In the genomic region with DNA sequence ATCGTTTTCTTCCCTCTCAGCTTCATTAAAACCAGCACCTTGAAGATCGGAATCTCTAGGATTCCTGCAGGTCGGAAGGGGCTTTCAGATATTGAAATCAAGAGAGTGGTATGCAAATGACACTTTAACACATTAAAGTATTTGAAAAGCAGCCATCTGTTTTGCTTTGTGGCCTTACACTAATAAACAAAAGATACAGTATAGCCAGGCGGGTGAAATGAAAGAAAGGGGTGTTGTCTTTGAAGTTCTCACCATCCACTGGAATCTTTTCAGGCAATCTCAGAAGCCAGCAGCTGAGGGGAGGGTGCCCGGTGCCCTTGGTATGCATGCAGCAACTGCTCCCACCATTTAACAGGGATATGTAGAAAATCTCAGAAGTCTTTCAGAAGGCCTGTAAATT, we compare ENCODE assay signal across 16 mouse cellular contexts. TPM values are rescaled to one million over a fixed set of nuclear protein-coding genes. Genes with fewer than 3 reads are reported as not detected.
"Had no signal": no experiment of that assay in that cellular context is flagged by ENCODE, and none has a peak within 500 bp of the region (broad histone marks: within the 10 kb centered on the region; RNA-seq: fewer than 3 reads in every experiment).

No protein-coding gene starts in this region.

- ATAC-seq: intestine, postnatal 0 days; liver, postnatal 0 days; midbrain, embryonic 13.5 days had no signal

- H3K27ac ChIP-seq: limb, embryonic 12.5 days; liver, embryonic 13.5 days; lung, embryonic 15.5 days; macrophage; midbrain, embryonic 13.5 days had no signal

- H3K4me3 ChIP-seq: limb, embryonic 12.5 days; liver, embryonic 13.5 days; lung, embryonic 15.5 days; megakaryocyte, embryonic 14.5 days; midbrain, embryonic 13.5 days had no signal

- H3K4me2 ChIP-seq: limb, embryonic 12.5 days; liver, embryonic 13.5 days; lung, embryonic 15.5 days; midbrain, embryonic 13.5 days had no signal

- H3K9ac ChIP-seq: limb, embryonic 12.5 days; liver, embryonic 13.5 days; liver, postnatal 0 days; lung, embryonic 15.5 days; midbrain, embryonic 13.5 days had no signal

- DNase-seq: kidney, adult 9 months; kidney, postnatal 10 days; liver; liver, embryonic 13.5 days; liver, postnatal 0 days; lung, postnatal 14 days; right cerebral cortex, adult 18-20 months; right cerebral cortex, postnatal 25 days; thymus, postnatal 36 days had no signal

- H3K9me3 ChIP-seq: limb, embryonic 12.5 days; liver, embryonic 13.5 days; lung, embryonic 15.5 days; midbrain, embryonic 13.5 days had no signal

- H3K36me3 ChIP-seq: limb, embryonic 12.5 days; liver, embryonic 13.5 days; lung, embryonic 15.5 days; midbrain, embryonic 13.5 days had no signal

RNA-seq across cellular contexts. Expression of gene Hoxa2, which starts 10.6 kb away (rescaled TPM):
- polyA plus RNA-seq: macrophage; midbrain, embryonic 13.5 days had no signal

RNA-seq across cellular contexts. Expression of gene 5730596B20Rik, which starts 23.3 kb away (rescaled TPM):
- polyA plus RNA-seq: liver, postnatal 0 days; macrophage; midbrain, embryonic 13.5 days; small intestine, adult 2 months had no signal

RNA-seq across cellular contexts. Expression of gene Hoxa4, which starts 37.5 kb away (rescaled TPM):
- polyA plus RNA-seq: midbrain, embryonic 13.5 days had no signal
